Mouse (Mus musculus) liver, embryonic 12.5 days (tissue): Measurements from ENCODE around the gene Abhd17c. TPM values are rescaled to one million over a fixed set of nuclear protein-coding genes. Genes with fewer than 3 reads are reported as not detected.

ENCODE experiments used
- ATAC-seq: fragments of 200-750 bp; cut with Nextera tagmentation; 2 replicates; pipeline ENCODE4 v1.8.0; 2017; ENCODE audit warnings: moderate number of reproducible peaks, mild to moderate bottlenecking, moderate library complexity
- H3K27ac ChIP-seq: fragments of 300-500 bp; sonication (generic); 2 replicates; pipeline ENCODE4 v1.5.1; 2016; ENCODE audit warnings: mild to moderate bottlenecking
- H3K27me3 ChIP-seq: fragments of 300-500 bp; sonication (generic); replicated peaks from 2 replicates; pipeline ENCODE4 v1.6.1; 2016; ENCODE audit warnings: mild to moderate bottlenecking, moderate library complexity
- H3K36me3 ChIP-seq: fragments of 300-500 bp; sonication (generic); 2 replicates; pipeline ENCODE4 v1.6.1; 2016; ENCODE audit warnings: mild to moderate bottlenecking, moderate library complexity
- H3K4me1 ChIP-seq: fragments of 300-500 bp; sonication (generic); 2 replicates; pipeline ENCODE4 v1.6.1; 2016
- H3K4me2 ChIP-seq: fragments of 300-500 bp; sonication (generic); 2 replicates; pipeline ENCODE4 v1.6.1; 2016; ENCODE audit warnings: mild to moderate bottlenecking, moderate library complexity
- H3K4me3 ChIP-seq: fragments of 300-500 bp; sonication (generic); 2 replicates; pipeline ENCODE4 v1.5.1; 2016; ENCODE audit warnings: mild to moderate bottlenecking, moderate library complexity
- H3K9ac ChIP-seq: fragments of 300-500 bp; sonication (generic); 2 replicates; pipeline ENCODE4 v1.6.1; 2016; ENCODE audit warnings: mild to moderate bottlenecking, moderate library complexity
- H3K9me3 ChIP-seq: fragments of 300-500 bp; sonication (generic); replicated peaks from 2 replicates; pipeline ENCODE4 v1.6.1; 2016; ENCODE audit warnings: mild to moderate bottlenecking, moderate library complexity
- WGBS: fragments of 180-500 bp; shearing (Covaris S2); methylation state at CpG from one replicate; pipeline ENCODE4 v1.1.7; 2016; ENCODE audit not compliant: insufficient replicate concordance; 5-methylcytosine and 5-hydroxymethylcytosine counted together
- polyA plus RNA-seq: library from polyadenylated mRNA; unstranded; fragments of >200 nt; fragmentation: Nextera tagmentation; extraction: Ambion mirVana; gene quantifications from 2 replicates; pipeline ENCODE4 v1.2.1, GENCODE M21; 2016

The Abhd17c gene
- polyA plus RNA-seq, 1 experiment from 2014 or later = 44.9 TPM

DNA sequence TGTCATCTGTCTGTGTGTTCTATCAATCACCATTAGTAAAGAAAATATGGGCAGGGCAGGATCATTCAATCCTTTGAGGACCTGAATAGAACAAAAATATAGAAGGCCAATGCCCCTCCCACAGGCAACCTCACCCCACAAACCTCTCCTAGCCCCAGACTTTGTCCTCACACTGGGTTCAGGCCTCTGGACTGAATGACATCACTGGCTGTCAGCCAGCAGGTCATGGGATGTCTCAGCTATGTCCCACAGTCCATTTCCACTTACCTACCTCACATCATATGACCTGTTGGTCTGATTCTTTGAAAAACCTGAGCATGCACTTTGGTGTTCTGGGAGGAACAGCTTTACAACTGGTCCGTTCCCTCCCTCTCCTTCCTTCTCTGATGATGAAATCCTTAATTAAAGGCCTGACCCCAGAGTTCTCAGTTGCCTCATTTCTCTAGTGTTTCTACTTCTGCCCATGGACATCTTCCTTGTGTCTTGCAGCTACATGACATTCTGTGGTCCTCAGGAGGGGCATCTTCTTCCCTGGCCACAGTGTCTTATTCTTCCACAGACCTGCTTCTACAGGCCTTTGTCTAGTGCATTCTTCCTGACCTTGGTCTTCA lies 19.6 kb upstream of the Abhd17c start:
- 55% methylated on average over 1 of the region's 1 CpGs for WGBS
- no peak overlapping the region for H3K4me3 ChIP-seq
- no peak overlapping the region for H3K9ac ChIP-seq
- H3K4me2 ChIP-seq = no peak overlapping the region
- H3K36me3 ChIP-seq = no peaks in the 10 kb centered on the region
- no peaks in the 10 kb centered on the region for H3K27me3 ChIP-seq
- peak; percentile 61; the same call in 1 of the 2 replicates for ATAC-seq
- H3K4me1 ChIP-seq = no peaks in the 10 kb centered on the region
- no peak overlapping the region for H3K27ac ChIP-seq
- H3K9me3 ChIP-seq = no peaks in the 10 kb centered on the region

DNA sequence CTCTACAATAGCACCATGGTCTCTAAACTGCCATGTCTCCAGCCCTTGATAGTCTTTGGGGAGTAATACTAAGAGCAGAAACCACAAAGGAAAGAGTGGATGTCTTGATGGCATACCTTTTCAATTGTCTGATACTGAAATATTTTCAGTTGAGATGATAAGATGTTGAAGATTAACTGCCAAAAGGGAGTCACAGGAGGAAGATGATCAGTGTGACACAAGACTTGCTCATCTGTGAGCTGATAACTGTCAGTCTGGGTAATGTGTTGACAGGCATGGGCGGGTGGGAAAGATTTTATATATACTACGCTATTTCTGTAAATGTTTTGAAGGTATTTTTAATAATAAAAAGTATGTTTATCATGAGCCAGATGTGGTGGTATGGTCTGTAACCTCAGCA lies 16.7 kb upstream of the Abhd17c start:
- WGBS = 68% methylated on average over 2 of the region's 2 CpGs
- Histone ChIP-seq H3K9ac (no peak overlapping the region), H3K4me3 (no peak overlapping the region), H3K9me3 (no peaks in the 10 kb centered on the region), H3K27me3 (no peaks in the 10 kb centered on the region), H3K4me1 (no peaks in the 10 kb centered on the region), H3K4me2 (no peak overlapping the region), H3K27ac (no peak overlapping the region), H3K36me3 (no peaks in the 10 kb centered on the region)
- ATAC-seq = no peak

DNA sequence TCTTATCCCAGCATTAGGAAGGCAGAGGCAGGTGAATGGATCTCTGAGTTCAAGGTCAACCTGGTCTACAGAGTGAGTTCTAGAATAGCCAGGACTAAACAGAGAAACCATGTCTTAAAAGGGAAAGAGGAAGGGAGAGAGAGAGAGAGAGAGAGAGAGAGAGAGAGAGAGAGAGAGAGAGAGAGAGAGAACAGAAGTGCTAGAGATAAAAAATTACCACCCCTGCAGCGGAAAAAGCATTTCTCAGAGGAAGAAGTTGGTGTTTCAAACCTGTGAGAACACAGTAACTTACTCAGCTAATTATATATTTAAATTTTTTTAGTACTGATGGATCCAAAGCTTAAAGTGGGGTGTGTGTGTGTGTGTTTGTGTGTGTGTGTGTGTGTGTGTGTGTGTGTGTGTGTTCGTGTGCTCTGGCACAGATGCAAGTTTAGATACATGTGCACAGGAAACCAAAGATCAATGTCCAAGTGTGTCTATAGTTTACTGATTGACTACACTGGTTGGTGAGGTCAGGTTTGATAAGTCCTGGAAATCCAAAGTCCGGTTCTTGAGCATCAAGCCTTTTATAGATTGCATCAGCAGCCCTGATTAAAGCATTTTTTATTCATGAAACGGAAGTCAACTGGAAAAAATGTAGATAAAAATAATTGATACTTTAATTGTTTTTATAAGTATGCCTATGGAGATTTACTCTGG lies 15.2 kb upstream of the Abhd17c start:
- Histone ChIP-seq H3K9ac (no peak overlapping the region), H3K9me3 (no peaks in the 10 kb centered on the region), H3K4me1 (no peaks in the 10 kb centered on the region), H3K36me3 (no peaks in the 10 kb centered on the region), H3K27me3 (no peaks in the 10 kb centered on the region), H3K4me3 (no peak overlapping the region), H3K4me2 (no peak overlapping the region), H3K27ac (no peak overlapping the region)
- no peak for ATAC-seq
- WGBS = 45% methylated on average over 4 of the region's 4 CpGs

GRCm38 (mm10) chr7:84166007-84166406 lies 14.3 kb upstream of the Abhd17c start:
- H3K27me3 ChIP-seq = no peaks in the 10 kb centered on the region
- WGBS = 33% methylated on average over 1 of the region's 1 CpGs
- H3K9me3 ChIP-seq = no peaks in the 10 kb centered on the region
- H3K9ac ChIP-seq = no peak overlapping the region
- no peaks in the 10 kb centered on the region for H3K36me3 ChIP-seq
- no peak overlapping the region for H3K4me2 ChIP-seq
- no peak overlapping the region for H3K27ac ChIP-seq
- no peak overlapping the region for H3K4me3 ChIP-seq
- no peaks in the 10 kb centered on the region for H3K4me1 ChIP-seq
- ATAC-seq = no peak

GRCm38 (mm10) chr7:84165288-84165687 lies 13.6 kb upstream of the Abhd17c start:
- H3K27ac ChIP-seq = no peak overlapping the region
- WGBS = 47% methylated on average over 3 of the region's 3 CpGs
- H3K4me2 ChIP-seq = no peak overlapping the region
- no peak overlapping the region for H3K9ac ChIP-seq
- H3K4me3 ChIP-seq = no peak overlapping the region
- no peaks in the 10 kb centered on the region for H3K36me3 ChIP-seq
- H3K27me3 ChIP-seq = no peaks in the 10 kb centered on the region
- H3K4me1 ChIP-seq = no peaks in the 10 kb centered on the region
- no peaks in the 10 kb centered on the region for H3K9me3 ChIP-seq
- ATAC-seq = no peak

DNA sequence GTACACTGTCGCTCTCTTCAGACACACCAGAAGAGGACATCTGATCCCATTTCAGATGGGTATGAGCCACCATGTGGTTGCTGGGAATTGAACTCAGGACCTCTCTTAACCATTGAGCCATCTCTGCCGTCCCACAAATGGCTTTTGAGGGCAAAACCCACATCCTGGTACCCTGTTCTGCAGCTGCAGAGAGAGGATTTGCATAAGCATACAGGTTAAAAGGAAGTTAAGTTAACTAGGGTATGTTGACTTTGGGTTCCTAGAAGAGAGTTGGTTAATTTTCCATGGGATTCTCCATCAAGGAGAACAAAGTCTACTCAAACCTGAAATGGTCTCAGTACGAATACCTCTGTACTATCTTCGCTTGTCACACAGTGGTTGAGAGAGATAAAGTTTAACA lies 13.2 kb upstream of the Abhd17c start:
- no peak overlapping the region for H3K4me2 ChIP-seq
- H3K27ac ChIP-seq = no peak overlapping the region
- no peak overlapping the region for H3K4me3 ChIP-seq
- no peaks in the 10 kb centered on the region for H3K36me3 ChIP-seq
- H3K9me3 ChIP-seq = no peaks in the 10 kb centered on the region
- 43% methylated on average over 4 of the region's 4 CpGs for WGBS
- H3K27me3 ChIP-seq = no peaks in the 10 kb centered on the region
- no peak for ATAC-seq
- H3K4me1 ChIP-seq = no peaks in the 10 kb centered on the region
- H3K9ac ChIP-seq = no peak overlapping the region

DNA sequence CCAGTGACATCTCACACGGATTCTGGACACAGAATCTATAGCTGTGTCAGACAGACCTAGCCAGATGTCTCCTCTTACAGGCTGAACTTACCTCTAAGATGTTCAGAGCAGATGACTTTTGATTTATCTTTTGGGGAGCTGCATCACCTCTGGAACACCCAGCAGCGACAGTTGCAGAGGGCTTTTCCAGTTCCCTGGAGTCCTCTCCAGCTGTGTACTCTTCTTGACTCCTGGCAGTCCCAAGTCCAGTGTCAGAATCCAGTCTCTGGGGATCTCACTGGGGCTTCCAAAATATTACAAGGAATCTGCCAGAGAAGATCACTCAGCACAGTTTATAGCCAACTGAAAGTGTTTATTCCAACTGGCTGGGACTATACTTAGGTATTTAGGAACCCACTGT lies 12.7 kb upstream of the Abhd17c start:
- no peak for ATAC-seq
- WGBS = 54% methylated on average over 2 of the region's 2 CpGs

GRCm38 (mm10) chr7:84163585-84163984 lies 11.9 kb upstream of the Abhd17c start:
- H3K4me2 ChIP-seq = no peak overlapping the region
- H3K27me3 ChIP-seq = no peaks in the 10 kb centered on the region
- H3K4me1 ChIP-seq = no peaks in the 10 kb centered on the region
- H3K9me3 ChIP-seq = no peaks in the 10 kb centered on the region
- no peak for ATAC-seq
- no peaks in the 10 kb centered on the region for H3K36me3 ChIP-seq
- WGBS = 38% methylated on average over 4 of the region's 4 CpGs
- no peak overlapping the region for H3K27ac ChIP-seq
- no peak overlapping the region for H3K9ac ChIP-seq
- no peak overlapping the region for H3K4me3 ChIP-seq

More for the DNA sequence above, 12.7 kb upstream of the Abhd17c start:
- Histone ChIP-seq H3K27me3 (no peaks in the 10 kb centered on the region), H3K9ac (no peak overlapping the region), H3K36me3 (no peaks in the 10 kb centered on the region), H3K27ac (no peak overlapping the region), H3K9me3 (no peaks in the 10 kb centered on the region), H3K4me1 (no peaks in the 10 kb centered on the region), H3K4me2 (no peak overlapping the region), H3K4me3 (no peak overlapping the region)

DNA sequence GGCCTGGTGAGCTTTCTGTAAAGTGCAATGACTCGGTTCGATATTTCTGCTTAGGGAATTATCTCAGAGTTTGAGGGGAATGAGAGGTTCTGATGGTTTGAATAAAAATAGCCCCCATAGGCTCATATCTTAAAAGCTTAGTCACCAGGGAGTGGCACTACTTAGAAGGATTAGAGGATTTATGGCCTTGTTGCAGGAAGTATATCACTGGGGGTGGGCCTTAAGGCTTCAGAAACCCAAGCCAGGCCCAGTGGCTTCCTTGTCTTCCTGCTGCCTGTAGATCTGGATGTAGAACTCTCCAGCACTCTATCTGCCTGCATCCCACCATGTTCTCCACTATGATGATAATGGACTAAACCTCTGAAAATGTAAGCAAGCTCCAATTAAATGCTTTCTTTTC lies 7.7 kb upstream of the Abhd17c start:
- H3K36me3 ChIP-seq = no peaks in the 10 kb centered on the region
- no peaks in the 10 kb centered on the region for H3K27me3 ChIP-seq
- H3K27ac ChIP-seq = no peak overlapping the region
- H3K4me3 ChIP-seq = no peak overlapping the region
- no peaks in the 10 kb centered on the region for H3K9me3 ChIP-seq
- no peaks in the 10 kb centered on the region for H3K4me1 ChIP-seq
- H3K9ac ChIP-seq = no peak overlapping the region
- ATAC-seq = no peak
- WGBS = 55% methylated on average over 2 of the region's 2 CpGs
- no peak overlapping the region for H3K4me2 ChIP-seq

- Histone ChIP-seq H3K9me3 (no peaks in the 10 kb centered on the region), H3K4me3 (no peak overlapping the region), H3K4me2 (no peak overlapping the region), H3K36me3 (peaks cover 2% of the 10 kb centered on the region), H3K27ac (no peak overlapping the region), H3K4me1 (peaks cover 36% of the 10 kb centered on the region), H3K27me3 (no peaks in the 10 kb centered on the region), H3K9ac (no peak overlapping the region)
- ATAC-seq = no peak
- WGBS = 72% methylated on average over 4 of the region's 4 CpGs
Measured at GRCm38 (mm10) chr7:84153821-84154220, 2.1 kb upstream of the Abhd17c start.

GRCm38 (mm10) chr7:84152821-84153220 lies 1.1 kb upstream of the Abhd17c start:
- Histone ChIP-seq H3K9ac (no peak overlapping the region), H3K4me1 (peaks cover 46% of the 10 kb centered on the region), H3K27me3 (no peaks in the 10 kb centered on the region), H3K4me3 (0 out of 2 replicates have a peak overlapping the region, but pooled peaks have one; percentile 85), H3K9me3 (no peaks in the 10 kb centered on the region), H3K27ac (no peak overlapping the region), H3K36me3 (peaks cover 5% of the 10 kb centered on the region), H3K4me2 (peak overlapping the region; percentile 82)
- no peak for ATAC-seq
- 65% methylated on average over 4 of the region's 4 CpGs for WGBS

GRCm38 (mm10) chr7:84152374-84152773 lies 681 bp upstream of the Abhd17c start:
- Histone ChIP-seq H3K27me3 (no peaks in the 10 kb centered on the region), H3K4me2 (peak overlapping the region; percentile 82), H3K4me3 (peak overlapping the region; percentile 85), H3K9ac (no peak overlapping the region), H3K4me1 (peaks cover 51% of the 10 kb centered on the region), H3K36me3 (peaks cover 5% of the 10 kb centered on the region), H3K9me3 (no peaks in the 10 kb centered on the region), H3K27ac (no peak overlapping the region)
- no peak for ATAC-seq
- WGBS = 58% methylated on average over 6 of the region's 6 CpGs
